Mouse (Mus musculus) bone marrow, adult 2 months (tissue): ENCODE measurements around the gene Magi2.

Experiments
- CTCF ChIP-seq: fragments of 200-500 bp; IDR thresholded peaks from 2 replicates; pipeline ENCODE4 v1.5.1; 2011; ENCODE audit warnings: low read length, control low read depth; ENCODE audit not compliant: control insufficient read depth, insufficient read depth
- POLR2A ChIP-seq: fragments of 200-500 bp; IDR thresholded peaks from 2 replicates; pipeline ENCODE4 v1.6.1; 2011; ENCODE audit warnings: low read depth, mild to moderate bottlenecking, control low read depth, low read length, borderline replicate concordance; ENCODE audit not compliant: control insufficient read depth

GRCm38 (mm10) chr5:20196765-20197164, 969.9 kb downstream of the Magi2 start:
- TF ChIP-seq POLR2A (no peak), CTCF (no peak)
